Mouse (Mus musculus): ENCODE measurements around the gene Efcab8.
"Not testable (repeated sequence)": the region's sequence is repeated elsewhere in the genome, so short reads cannot be mapped to it uniquely, and the experiment has no call there.

Gene Efcab8

DNA sequence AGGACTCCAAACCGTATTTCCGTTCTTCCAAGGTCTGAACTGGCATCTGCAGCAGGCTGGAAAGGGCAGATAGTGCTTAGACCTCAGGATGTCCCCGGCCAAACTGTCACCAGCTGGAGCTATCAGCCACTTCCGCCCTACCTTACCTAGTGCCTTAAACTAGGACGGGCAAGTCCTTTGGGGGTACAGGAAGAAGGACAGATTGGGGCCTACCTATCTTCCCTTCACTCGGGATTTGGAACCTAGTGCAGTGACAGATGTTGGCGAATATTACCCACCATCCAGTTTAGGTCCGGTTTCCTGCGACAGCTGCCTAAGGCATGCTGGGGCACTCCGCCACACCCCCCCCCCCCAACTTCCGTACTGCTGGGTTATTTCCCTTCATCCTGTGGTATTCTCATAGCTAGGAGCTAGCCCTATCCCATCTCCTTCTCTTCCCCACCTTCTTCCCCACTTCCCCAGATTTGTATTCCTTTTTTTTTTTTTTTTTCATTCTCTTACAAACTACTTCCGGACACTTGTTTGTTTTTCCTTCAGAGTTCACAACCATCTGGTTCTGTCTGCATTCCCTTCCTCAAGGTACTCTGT is at the start of gene Efcab8:
Gene Efcab8 (plus strand): TSS at position 538 of the 588 bp plus-strand sequence.
- DNase-seq (ENCODE audit: low spot score) = peak; percentile 5

DNA sequence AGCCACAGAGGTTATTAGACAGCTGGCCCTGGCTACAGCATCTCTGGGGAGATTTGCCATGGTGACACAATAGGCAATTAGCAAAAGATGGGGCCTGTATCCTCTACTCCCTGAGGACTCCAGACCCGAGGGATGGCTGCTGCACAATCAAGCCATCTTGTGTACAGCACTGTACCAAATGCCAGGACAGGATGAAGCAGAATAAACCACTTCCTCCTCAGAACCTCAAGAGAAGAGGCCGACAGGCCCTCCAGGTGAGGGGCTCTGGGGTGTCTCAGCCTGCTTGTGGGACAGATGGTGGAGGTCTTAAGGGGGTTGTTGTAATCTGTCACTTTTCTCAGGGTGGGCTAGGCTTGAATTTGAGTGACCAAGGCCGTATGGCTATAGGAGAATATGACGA is 45.7 kb upstream of the Efcab8 start:
- no peak for DNase-seq (ENCODE audit: low spot score)

- DNase-seq (ENCODE audit: low spot score) = peak; percentile 99
Observed at GRCm38 (mm10) chr2:153740500-153741436, 39.0 kb upstream of the Efcab8 start, which contains the start of gene Mapre1. Gene Mapre1 (plus strand): TSS chr2:153741274.

GRCm38 (mm10) chr2:153741437-153742065 is 38.2 kb upstream of the Efcab8 start:
- peak; percentile 35 for DNase-seq (ENCODE audit: low spot score)

- no peak for DNase-seq (ENCODE audit: low spot score)
Observed at GRCm38 (mm10) chr2:153747994-153748393, 31.7 kb upstream of the Efcab8 start.

DNA sequence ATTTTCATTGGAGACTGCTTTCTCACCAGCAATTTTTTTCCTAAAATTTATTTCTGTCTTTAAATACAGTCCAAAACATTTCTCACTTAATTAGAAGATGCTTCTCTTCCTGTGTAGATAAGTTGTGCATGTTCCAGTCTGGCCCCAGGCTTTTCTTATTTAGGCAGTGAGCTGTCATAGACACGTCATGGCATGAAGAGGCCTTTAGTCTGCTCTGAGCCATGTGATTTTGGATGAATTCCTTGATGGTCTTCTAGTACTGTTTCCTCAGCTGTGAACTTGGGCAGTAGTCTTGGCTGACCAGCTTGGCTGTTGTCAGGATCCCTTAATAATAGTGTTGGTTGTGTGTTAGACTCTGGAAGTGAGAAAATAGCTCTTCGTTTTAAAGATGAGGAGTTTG is 29.4 kb upstream of the Efcab8 start:
- no peak for DNase-seq (ENCODE audit: low spot score)

DNA sequence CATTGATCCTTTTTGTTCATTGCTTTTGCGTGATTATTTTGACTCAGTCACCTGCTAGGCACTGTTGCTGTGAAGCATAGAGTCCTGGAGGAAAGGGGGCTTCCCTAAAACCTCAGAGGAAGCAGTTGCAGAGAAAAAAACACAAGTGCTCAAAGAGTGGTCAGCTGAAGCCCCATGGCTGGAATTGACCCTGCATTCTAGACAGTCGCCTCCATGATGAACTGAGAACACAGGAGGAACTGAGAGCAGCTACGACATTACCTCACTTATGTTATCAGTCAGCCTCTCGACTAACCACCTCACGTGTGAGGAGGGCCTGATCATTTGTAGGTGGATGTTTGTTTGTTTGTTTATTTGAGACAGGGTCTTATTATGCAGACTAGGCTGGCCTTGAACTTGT is 17.6 kb upstream of the Efcab8 start:
- no peak for DNase-seq (ENCODE audit: low spot score)

DNA sequence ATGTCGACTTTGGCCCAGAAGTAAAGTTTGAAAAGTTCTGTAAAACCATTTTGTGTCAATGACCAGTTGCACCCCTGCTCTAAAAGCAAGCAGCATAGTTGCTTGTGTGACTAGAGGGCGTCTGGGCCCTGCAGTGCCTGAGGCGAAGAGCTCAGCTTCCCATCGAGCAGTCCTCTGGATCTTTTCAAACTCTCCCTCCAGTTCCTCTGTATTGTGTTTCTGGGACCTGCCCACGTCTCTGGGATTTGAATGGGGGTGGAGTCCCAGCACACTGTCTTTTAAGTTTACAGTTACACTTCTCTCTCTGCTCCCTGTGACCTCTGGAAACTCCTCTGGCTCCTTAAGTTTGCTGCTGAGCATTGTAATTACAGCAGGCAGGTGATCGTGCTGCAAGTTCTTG is 12.2 kb upstream of the Efcab8 start:
- no peak for DNase-seq (ENCODE audit: low spot score)

DNA sequence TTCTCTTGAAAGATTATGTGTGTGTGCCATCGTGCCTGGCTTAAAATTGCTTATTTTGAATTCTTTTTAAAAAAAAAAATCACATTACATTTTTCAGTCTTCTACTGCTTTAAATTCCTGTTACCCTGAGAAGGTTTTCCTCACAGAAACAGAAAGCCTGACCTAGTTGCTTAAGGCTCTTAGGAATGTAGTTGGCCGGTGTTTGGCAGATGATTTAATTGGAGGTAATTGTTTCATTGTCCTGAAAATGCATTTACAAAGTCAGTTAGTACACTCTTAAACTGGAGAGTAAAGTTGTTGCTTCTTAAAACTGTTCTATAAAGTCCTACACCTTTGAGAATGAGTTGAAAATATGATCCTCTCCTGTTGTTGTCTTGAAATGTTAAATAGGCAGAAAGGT is 10.8 kb upstream of the Efcab8 start:
- DNase-seq (ENCODE audit: low spot score) = no peak

DNA sequence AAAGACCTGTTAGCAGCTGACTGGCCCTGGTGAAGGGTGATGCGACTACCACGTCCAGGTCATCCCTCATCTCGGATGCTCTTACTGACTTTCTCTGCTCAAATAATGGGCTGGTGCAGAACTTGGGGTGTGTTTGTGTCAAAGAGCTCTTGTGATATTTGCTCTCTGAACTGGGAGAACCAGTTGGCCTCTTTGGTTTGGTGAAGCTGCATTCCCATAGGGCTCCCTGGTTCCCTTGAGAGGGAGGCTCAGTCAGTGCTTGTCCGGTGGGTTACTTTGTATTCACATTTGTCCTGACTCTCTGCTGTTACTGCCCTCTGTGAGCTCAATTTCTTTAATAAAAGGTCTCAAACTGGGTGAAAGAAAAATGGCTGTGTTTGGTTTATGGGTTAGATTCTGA is 6.8 kb upstream of the Efcab8 start:
- no peak for DNase-seq (ENCODE audit: low spot score)

DNA sequence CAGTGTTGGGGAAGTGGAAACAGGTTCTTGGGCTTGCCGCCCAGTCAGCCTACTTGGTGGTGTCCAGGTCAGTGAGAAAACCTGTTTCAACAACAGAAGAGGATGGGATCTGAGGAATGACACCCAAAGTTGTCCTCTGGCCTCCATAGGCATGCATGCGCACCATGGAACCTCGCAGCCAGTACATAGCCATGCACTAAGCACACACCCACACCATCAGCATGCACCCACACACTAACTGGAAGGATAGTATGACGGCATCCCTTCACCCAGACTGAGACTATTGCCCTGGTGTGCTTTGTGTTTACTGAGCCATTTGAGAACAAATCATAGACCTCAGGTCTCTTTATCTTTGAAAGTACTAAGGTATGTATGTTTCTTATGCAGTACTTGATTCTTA is 4.3 kb upstream of the Efcab8 start:
- DNase-seq (ENCODE audit: low spot score) = no peak

DNA sequence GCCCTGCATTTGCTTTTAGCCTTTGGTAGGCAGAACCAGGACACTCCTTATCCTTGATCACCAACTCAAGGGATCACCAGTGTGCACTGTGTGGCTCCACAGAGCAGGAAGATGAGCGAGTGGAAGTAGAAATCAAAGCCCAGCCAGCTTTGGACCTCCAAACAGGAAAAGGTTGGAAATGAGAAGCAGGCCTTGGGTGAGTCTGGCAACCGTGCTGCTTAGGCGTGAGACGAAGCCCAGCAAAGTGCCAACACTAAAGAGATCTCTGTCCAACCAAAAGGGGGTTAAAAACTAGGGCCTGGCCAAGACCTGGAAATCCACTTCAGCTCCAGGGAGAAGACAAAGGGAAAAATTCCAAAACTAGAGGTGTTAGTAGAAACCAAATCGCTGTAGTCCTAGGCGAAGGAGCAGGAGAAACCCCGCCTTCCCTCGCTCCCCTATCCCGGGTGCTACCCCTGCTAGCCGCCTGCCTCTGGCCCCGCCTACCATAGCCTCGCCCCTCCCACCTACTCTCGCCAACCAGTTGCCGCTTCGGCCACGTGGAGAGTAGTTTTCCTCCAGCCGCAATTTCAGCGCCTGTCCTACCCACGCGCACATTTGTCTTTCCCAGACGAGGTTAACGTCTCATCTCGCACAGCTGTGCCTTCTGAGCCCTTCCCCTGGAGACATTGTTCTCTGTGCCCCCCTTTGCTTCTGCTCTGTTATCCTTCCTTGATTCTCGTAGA is 931 bp upstream of the Efcab8 start:
- peak; percentile 70 for DNase-seq (ENCODE audit: low spot score)

DNA sequence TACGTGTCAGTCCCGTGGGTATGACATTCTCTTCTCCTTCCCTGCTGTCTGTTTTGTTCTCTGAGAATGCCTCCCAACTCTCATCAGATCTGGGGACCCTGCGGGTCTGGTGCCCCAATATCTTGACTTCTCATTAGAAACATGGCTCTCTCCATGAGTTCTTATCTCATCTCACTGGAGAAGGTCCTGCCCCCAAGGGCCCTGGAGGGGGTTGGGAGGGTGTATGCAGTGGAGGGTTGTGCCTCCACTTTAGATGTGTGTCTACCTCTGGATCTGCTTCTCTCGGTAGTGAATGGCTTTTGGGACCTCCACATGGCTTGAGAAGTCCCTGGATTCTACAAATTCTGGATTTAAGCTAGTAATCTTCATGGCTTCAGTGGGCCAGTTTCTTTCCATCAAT is 1.4 kb downstream of the Efcab8 start:
- no peak for DNase-seq (ENCODE audit: low spot score)

DNA sequence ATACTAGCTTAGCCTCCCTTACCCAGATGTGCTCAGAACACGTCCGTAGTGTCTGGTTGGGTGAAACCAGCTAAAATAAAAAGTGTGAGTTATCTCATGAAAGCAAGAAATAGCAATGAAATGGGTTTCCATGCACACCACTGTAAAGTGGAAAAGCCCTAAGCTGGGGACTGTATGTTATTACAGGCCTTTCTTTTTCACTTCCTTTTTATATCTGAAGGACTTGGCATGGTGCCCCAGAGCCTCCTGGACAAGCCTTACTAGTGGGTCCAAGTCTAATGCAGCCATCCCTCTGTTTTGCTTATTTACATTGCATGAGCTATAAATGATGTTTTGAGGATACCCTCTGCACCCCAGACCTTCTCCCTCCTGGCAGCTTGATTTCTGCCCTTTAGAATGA is 4.9 kb downstream of the Efcab8 start:
- DNase-seq (ENCODE audit: low spot score) = no peak

DNA sequence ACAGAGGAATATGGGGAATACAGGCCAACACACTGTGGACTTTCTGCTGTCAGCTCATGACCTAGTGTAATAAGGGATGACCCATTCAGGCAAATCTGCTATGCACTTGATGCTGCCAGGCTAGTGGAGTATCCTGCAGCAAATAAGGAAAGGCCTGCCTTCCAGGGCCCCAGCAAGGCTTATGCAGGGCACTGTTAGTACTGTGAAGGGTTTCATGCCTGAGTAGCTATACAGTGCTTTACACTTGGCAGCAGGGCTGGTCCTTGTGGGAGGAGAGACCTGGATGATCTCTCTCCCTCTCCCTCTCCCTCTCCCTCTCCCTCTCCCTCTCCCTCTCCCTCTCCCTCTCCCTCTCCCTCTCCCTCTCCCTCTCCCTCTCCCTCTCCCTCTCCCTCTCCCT is 13.6 kb downstream of the Efcab8 start:
- no peak for DNase-seq (ENCODE audit: low spot score)

DNA sequence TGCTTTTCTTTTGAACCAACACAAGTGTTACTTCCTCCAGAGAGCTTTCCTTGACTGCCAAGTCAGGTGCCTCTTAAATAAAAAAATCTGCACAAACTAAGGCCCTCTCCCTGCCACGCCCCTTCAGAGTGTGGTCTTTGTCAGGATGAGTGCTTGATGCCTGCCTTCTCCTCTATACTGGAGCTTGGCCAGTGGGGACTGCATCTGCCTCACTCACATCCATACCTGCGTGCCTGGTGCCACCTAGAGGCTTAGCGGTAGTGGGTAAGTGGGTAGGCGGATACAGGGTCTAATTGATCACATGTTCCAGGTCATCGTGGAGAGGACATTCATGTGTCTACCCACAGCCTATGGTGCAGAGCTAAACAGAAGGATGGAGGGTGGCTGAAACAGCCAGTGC is 15.4 kb downstream of the Efcab8 start:
- no peak for DNase-seq (ENCODE audit: low spot score)

DNA sequence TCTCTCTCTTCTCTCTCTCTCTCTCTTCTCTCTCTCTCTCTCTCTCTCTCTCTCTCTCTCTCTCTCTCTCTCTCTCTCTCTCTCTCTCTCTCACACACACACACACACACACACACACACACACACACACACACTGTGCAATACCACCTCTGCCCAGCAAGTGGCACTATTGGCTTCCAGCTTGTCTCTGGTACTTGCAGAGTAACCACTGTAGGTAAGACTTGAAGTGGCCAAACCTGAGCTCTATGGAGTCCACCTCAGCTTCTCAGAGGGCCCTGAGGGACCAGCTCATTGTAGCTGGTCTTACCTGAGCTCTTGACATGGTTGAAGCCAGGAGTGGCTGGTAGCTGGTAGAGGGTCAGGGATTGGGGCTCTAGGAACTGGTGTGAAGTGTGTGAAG is 27.7 kb downstream of the Efcab8 start:
- not testable (repeated sequence) for DNase-seq (ENCODE audit: low spot score)

DNA sequence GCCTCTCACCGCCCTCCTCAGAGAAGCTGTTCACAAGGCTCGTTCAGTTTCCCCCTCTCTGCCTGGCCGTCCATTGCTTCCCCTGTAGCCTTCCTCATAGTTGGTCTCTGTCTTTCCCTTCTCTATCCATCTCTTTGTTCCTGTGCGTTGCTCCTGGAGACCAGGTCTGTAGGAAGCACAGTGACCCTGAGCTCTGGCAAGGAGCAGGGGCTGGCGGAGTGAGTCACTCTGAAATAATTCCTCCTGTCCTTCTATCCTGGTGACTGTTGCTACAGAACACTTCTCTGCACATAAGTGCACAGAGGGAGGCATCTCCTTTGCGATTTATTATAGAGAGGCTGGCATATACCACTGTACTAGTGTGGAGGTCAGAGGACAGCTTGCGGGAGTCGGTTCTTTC is 28.4 kb downstream of the Efcab8 start:
- no peak for DNase-seq (ENCODE audit: low spot score)

- no peak for DNase-seq (ENCODE audit: low spot score)
Observed at GRCm38 (mm10) chr2:153808841-153809240, 29.1 kb downstream of the Efcab8 start.

GRCm38 (mm10) chr2:153809921-153810320 is 30.2 kb downstream of the Efcab8 start:
- DNase-seq (ENCODE audit: low spot score) = no peak

DNA sequence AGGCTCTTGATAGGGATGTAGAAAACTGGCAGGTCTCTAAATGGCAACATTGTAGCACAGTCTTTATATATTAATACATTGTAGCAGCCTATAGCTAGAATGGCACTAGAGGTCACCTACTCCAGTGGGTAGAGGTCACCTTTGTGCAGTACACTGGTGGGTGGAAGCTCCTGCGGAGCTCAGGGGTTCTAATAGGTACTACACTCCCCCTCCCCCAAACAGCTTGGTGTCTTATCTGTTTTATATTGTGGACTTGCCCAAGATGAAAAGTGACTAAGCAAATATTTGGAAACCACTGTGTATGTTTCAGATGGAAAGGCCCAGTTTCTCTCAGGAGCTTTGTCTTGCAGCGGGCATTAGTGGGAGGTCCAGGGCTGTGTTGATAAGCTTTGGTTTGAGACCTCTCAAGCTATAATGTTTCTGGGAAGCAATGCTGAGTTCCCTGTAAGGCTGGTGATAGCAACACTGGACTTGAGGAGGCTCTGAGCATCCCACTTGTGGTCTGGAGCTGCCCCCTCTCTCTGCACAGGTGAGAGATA is 42.3 kb downstream of the Efcab8 start:
- DNase-seq (ENCODE audit: low spot score) = no peak

DNA sequence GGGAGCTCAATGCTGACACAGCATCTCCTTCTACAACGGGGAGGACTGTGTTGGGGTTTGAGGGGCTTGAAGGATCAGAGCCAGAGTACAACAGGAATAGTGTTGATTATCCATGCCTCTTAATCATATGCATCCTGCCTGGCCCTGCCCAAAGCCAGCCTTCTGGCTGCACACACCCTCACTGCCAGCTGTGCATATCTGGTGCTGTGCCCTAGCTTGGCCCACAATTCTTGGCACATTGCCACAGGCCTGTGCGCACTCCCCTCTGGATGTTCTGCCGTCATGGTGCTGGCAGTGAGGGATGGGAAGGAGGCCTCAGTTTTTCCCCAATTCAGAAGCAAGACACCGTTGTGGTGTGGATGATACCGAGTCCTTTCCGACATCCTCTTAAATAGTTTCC is 44.9 kb downstream of the Efcab8 start:
- DNase-seq (ENCODE audit: low spot score) = no peak
